Mouse (Mus musculus) liver, adult (tissue): Measurements from ENCODE around the gene Nav1.

Experiments used
- GATA4 ChIP-seq: IDR thresholded peaks from 2 replicates; pipeline ENCODE4 v1.6.1; 2014; ENCODE audit warnings: mild to moderate bottlenecking, low read length; ENCODE audit not compliant: insufficient replicate concordance

Gene Nav1

DNA sequence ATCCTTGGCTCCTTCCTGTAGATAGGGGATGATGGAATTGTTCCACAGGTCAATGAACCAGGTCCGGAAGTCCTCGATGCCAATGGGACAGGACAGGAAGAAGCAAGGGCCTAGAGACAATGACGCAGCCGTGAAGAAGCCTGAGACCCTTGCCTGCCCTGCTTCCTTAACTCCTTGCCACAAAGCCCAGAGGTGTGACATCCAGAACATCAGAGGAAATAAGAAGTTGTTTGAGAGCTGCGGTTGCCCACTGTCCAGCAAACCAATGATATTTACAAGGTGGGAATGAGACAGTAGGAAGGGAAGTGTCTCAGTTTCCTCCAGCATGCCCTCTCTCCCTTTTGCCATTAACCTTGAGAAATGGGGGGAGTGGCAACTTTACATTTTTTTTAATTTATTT, 158.2 kb downstream of the Nav1 start:
- no peak for TF ChIP-seq GATA4

DNA sequence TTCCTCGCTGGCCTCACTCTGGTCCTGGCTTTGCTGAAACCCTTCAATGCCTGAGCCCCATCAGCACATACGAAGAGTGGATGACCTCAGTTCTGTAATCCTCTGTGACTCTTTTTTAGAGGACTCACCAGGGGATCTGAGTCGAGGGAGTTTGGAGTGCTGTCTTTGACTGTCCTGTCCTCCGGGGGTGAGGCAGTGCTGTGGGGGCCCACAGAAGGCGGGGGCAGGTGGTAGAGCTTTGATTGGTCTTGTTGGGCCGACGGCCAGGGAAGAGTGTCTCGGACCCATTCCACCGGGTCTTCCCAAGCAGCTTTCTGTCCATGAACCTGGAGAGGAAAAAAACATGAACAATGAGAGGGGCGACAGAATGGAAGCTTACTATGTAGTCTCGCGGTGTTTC, 163.6 kb downstream of the Nav1 start:
- TF ChIP-seq GATA4: no peak

DNA sequence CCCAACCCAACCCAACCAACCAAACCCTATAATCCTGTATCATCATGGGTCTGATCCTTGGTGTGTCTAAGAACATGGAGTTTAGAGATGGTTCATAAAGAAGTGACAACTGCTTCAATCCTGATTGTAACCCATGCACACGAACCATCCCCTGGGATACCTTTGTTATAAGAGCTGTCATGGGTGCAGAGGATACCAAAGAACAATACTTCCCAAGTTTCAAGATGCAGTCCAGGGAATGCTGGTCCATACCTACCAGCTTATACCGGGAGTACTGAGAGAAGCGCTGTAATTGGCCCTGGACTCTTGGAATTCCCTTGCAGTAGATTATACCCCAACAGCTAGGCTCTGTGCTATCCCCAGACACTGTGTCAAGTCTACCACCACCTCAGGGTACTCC, 165.2 kb downstream of the Nav1 start:
- no peak for TF ChIP-seq GATA4

DNA sequence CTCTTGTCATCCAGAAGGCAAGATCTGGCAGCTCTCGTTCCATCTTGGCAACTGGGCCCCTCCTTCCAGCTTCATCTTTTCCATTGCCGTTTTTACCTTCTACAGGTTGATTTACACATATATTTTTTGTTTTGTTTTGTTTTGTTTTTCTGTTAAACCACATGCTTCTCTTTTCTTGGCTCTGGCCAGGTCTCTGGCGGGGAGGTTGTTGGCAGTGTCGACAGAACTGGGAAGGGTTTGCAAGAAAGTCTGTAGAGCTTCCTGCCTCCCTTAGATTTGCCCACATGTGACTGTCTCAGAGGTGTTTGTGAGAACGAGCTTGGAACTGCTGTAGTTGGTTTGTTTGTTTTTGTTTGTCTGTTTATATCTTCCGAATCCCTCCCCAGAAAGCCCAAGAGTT, 166.1 kb downstream of the Nav1 start:
- no peak for TF ChIP-seq GATA4

DNA sequence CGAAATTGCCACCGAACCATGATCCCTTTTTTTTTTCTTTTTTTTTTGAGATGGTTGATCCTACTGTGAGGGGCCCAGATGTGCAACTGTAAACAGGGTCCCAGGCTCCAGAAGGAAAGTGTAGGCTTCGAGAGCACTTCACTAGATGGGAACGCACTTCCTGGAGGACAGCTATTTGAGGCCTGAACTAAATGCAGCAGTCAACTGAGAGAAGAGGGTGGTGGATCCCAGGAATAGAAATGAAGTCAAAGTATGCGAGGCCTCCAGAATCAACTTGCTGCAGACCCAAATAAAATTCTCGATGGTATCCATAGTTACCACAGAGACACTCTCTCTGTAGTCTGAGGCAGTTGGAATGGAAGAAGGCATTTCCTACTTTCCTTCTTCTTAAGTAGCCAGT, 168.3 kb downstream of the Nav1 start:
- no peak for TF ChIP-seq GATA4

DNA sequence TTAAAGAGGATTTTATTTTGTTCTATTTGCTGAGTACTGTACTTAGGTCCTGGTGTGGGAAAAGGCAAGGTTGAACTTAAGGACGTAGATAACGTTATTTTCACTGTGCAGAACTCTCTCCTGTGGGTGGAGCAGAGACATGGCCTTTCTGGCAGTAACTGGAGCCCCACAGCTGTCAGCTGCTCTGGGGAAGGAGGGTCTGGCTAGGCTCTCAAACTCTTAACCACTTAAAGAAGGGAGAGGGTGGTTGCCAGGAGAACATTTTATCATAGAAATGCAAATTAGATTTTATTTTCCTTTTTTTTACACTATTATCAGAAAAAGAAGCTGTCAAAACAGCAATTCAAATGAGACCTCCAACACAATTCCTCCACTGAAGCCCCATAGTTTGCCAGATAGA, 171.3 kb downstream of the Nav1 start:
- TF ChIP-seq GATA4: no peak

DNA sequence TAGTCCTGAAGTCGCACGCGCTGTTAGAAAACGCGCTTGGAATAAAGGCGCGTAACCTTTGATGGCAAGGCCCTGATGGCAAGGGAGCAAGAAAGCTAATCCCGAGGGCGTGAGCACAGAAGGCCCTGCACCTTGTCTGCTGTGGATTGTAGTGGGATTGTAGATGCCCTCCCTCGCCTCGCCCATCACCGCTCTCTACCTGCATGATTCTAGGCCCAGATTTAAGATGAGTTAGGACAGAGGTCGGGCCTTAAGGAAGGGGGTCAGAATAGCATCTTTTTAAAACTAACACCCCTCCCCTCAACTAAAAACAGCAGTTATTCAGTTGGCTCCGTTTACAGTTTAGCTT, 176.5 kb downstream of the Nav1 start:
- TF ChIP-seq GATA4: peak; percentile 5; the same call in 1 of the 2 replicates

DNA sequence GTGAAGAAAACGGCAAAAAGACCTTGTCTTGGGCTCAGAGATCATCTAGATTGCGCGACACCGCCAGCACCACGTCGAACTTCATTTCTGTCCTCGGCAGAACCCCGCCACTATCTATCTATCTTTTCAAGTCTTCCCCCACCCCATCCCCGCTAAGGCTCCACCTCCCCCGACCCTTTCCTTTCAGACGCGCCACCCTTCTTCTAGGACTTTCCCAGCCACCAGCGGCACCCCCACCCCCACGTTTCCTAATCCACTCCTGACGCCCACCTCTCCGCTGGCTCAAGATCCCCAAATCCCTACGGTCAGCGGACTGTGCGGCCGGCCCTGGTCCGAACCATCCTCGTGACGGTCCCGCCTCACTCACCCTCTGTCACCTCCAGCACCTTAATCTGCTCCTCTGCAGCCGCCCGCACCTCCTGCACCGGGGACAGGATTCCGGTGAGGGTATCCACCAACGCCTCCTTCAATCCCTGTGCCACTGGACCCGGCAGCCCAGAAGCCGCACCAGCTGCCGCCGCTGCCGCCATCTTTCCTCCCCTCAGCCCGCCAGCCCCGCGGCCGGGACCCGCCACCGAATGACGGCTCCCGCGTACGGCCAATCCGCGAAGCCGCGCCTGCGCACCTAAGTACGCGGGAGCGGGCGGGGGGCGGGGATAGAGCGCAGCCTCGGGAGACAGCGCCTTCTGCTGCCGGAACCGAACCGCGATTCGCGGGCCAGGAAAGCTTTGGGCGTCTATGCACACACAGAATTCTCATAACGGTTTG, 177.0 kb downstream of the Nav1 start, which contains the start of gene Ipo9:
Ipo9 (minus strand) TSS at position 599 of the 768 bp plus-strand sequence.
- no peak for TF ChIP-seq GATA4

DNA sequence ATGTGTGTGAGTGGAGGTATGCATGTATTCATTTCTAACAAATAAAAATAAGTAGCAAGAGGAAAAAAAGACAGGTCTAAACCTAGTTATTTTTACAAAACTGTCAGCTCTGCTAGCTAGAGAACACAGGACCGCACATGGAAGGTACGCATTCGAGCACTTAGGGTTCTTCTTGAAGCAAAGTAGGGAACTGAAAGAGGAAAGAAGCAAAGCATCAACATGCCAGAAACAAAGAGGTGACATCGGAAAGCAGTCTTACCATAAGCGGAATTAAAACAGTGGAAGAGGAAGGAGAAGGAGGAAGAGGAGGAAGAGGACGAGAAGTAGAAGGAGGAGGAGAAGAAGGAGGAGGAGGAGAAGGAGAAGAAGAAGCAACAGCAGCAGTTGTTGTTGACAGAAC, 179.7 kb downstream of the Nav1 start:
- no peak for TF ChIP-seq GATA4

DNA sequence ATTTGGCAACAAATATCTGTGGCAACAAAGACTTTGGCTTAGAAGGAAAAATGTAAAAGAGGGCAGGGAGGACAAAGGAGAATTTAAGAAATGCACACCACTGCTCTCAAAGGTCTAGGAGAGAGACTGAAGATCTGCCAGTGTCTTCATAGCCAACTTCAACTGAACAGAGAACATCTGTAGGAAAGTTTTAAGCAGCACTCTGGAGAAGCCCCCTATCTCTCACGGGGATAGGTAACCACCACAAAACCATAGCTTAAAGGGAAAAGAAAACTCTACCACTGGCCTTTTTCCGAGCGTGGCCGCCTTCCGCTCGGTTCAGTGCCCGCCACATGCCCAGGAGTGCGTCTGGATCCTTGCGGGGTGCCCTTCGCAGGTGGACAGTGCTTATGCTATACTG, 180.4 kb downstream of the Nav1 start:
- TF ChIP-seq GATA4: no peak

DNA sequence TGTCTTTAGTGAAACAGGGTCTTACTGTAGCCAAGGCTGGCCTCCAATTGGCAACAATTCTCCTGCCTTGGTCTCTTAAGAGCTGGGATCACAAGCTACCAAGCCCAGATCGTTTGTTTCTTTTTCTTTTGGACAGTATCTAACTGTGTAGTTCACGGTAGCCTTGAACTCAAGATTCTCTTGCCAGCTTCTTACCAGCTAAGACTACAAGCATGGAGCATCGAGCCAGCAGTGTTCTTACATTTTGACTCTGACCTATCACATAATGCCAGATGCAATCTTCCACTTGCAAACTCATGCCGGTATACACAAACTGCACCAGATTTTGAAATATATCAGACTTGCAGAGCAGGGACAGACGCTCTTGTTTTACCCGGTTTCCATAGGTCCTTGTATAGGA, 184.3 kb downstream of the Nav1 start:
- TF ChIP-seq GATA4: no peak

DNA sequence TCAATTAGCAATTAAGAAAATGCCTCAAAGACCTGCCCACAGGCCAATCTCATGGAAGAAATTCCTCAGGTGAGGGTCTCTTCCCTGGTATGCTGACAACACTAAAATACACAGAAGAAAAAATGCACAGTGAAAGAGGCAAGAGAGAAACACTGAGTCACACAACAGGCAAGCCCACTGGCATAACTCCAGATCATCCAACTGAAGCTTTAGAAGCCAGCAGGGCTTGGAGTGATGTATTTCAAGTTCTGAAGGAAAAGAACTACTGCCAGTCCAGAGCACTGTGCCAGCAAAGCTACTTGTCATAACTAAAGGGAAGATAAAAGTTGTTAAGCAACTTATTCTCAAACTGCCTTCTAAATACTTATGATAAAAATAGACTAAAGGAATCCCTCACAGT, 193.1 kb downstream of the Nav1 start:
- no peak for TF ChIP-seq GATA4

DNA sequence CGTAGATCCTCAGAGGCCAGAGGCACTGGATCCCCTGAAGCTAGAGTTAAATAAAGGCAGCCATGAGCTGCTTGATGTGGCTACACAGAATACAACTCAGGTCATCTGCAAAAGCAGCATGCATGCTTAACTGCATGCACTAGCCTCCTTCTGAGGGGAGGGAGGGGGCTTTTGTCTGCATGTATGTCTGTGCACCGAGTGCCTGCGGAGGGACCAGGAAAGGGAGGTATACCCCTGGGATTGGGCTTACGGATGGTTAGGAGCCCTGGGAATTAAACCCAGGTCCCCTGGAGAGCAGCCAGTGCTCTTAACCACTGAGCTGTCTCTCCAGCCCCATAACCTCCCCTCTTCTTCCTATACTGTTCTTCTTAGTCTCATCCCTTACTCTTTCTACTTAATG, 195.0 kb downstream of the Nav1 start:
- TF ChIP-seq GATA4: no peak

DNA sequence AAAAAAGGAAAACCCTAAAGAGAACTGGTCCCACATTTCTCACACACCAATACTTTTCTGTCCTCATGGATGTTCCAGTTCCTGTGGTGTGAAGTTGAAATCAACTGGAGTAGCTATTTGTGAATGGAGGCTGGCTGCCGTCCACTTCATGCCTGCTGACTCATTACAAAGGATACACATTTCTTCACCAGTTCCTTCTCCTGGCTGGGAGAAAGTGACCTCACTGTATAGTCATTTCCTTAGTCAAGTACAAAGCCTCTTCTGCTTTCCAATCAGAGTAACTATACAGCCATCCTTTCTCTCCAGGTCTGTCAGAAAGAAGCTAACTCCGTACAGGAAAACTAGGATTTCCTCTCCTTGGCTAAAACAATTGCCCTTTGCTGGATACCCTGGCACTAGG, 196.1 kb downstream of the Nav1 start:
- no peak for TF ChIP-seq GATA4

DNA sequence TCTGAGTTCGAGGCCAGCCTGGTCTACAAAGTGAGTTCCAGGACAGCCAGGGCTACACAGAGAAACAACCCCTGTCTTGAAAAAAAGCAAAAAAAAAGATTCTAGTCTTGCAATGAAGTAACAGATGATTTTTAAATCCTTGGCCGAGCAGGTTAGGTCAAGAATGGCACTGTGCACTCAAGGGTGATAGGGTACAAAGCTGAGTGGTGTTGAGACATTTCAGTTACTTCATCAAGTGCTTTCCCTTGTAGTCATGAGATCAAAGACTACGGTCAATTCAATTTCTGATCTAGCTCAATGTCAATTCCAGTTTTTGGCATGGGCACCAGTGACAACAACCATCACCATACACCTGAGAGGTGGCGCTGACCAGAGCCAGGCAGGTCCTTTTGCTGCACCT, 198.1 kb downstream of the Nav1 start:
- TF ChIP-seq GATA4: no peak

DNA sequence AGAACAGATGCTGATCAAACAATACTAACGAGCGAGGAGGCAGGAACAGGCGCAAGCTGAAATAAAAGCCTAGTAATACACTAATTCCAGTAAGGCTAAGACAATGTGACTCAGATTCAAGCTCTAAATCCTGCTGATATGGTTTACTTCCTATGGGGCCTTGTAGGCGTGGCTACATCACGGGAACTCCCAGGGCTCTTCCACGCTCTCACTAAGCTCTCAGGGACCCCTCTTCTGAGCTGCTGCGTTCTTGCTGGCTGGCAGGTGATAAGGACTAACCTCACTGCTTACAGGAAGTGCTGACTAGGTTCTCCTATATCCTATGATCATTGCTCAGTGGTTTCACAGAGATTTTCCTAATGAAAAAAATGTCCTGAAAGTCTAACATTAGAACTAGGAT, 201.7 kb downstream of the Nav1 start:
- 0 out of 2 replicates have a peak, but pooled peaks have one; percentile 36 for TF ChIP-seq GATA4

DNA sequence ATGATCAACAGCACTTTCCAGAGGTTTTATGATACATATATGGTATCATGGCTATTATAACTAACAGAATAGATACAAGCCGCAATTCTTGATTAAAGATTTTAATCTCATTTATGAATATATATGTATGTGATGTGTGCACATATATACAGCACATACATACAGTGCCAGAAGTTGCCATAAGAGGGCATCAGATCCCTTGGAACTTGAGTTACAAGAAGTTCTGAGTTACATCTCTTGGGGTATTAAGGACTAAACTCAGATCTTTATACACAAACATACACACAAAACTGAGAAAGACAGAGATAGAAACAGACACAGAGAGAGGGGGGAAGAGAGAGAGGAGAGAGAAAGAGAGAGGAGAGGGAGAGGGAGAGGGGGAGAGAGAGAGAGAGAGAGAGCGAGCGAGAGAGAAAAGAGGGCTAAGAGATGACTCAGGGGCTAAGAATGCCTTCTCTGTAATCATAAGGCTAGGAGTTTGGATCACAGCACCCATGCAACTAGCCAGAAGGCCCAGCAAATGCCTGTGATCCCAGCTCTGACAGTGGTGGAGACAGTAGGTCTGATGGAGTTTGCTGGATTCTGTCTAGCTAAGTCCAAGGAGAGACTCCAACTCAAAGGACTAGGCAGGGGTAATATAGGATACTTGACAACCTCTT, 205.5 kb downstream of the Nav1 start:
- TF ChIP-seq GATA4: no peak
